Mouse (Mus musculus) spleen, adult 2 months (tissue): Measurements from ENCODE around the gene Tcp11l1.

Experiments
- CTCF ChIP-seq: fragments of 200-500 bp; IDR thresholded peaks from 2 replicates; pipeline ENCODE4 v1.5.1; 2011; ENCODE audit warnings: mild to moderate bottlenecking, inconsistent platforms; ENCODE audit not compliant: insufficient read depth, insufficient read length, insufficient replicate concordance; ENCODE audit errors: extremely low read depth
- POLR2A ChIP-seq: fragments of 200-500 bp; IDR thresholded peaks from 2 replicates; pipeline ENCODE4 v1.6.1; 2011; ENCODE audit warnings: low read depth, low read length, inconsistent platforms

DNA sequence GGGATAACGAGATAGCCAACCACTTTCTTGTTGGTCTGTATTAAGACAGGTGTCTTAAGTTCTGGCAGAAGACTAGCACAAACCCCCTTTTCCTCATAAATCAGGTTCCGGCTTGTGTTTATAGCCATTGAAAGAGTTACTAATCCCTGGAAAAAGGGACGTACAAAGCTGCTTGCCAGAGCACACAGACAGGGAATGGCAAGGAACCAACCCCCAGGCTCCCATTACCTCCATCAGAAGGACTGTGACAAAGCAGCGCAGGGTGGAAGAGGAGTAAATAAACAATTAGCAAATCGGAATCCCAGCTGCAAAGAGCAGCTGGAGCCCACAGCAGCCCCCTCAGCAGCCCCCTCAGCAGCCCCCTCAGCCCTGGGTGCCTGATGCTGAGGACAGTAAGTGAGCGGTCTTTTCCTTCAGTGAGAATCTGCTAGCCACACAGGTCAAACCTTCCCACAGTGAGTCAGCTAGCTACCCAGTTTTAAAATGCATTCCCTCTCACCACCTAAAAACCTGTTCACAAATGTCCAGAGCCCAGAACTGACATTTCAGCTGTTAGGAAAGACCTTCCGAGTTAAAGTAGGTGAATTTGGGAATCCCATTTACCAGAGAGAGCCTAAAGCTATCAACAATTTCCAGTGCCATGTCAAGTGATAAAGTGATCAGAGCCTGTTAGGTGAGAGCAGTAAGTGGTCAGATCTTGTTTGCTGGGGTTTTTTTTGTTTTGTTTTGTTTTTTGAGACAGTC is 29.2 kb upstream of the Tcp11l1 start:
- TF ChIP-seq CTCF (no peak), POLR2A (no peak)
